Mouse (Mus musculus) cerebellum, postnatal 14 days (tissue): ENCODE measurements around the gene Ascl4.
A peak's percentile ranks its signal among the peaks of the same experiment; 100 is the strongest.

ENCODE experiments used
- DNase-seq, 2 experiments: peaks; one replicate each; pipeline ENCODE4 v3.0.0; 2021; ENCODE audit warnings: mixed read lengths in 2 of 2

Gene Ascl4

DNA sequence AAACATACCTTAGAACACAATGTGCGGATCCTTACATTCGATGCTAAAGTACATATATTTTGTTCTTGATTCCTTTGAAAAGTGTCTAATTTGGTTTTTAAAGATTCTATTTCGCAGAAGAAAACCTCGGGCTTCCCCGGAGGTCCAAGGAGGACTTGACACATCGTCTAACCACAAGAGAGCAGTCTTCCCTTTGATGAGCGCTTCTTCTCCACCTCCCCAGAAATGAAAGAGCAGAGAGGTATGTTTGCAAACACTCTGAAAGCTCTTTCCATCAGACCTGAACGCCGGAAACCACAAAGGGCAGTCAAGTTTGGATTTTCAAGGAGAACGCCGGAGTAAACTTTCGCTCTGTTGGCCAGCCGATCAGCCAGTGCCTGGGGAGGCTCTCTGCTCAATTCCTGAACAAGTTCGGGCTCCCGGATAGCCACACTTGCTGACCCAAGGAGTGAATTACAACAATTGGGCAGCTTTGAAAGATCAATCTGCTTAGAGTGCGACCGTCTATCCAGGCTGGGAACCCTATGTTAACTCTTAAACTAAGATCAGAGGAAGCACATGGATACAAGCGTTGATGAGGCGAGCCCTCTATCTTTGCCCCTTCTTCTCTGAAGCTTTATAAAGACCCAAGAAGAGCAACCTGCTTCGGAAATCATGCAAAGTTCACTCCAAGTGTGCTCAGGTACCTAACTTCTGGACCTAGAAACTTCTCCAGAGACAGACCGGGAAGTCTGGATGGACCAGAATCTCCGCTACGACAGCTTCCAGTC, at the start of gene Ascl4:
Gene Ascl4 (plus strand): TSS at position 6 of the 770 bp plus-strand sequence.
- peak; percentile 18 to 20 for DNase-seq

DNA sequence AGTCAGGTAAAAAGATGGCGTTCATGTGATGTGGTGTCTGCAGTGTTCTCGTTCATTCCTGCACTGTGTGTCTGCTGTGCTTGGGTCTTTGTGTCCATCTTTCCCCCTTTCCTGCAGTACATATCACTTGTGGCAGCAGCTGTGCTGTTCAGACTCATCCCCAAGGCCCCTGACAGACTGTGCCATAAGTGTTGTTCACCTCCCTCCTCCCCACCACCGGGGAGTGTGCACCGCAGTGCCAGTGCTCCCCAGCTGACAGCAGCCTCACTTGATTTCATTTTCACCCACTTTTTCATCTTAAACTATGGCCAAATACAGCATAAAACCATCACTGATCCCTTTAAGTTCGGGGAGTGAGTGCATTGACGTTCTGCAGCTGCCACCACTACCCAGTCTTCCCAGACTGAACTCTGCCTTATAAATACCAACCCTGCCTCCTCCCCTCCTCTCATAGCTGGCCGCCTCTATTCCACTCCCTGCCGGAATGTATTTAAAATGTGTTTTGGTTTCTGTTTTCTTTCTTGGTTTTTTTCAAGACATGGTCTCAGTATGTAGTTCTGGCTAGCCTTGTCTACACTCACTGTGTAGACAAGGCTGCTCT, 47.5 kb upstream of the Ascl4 start:
- DNase-seq, result no peak

DNA sequence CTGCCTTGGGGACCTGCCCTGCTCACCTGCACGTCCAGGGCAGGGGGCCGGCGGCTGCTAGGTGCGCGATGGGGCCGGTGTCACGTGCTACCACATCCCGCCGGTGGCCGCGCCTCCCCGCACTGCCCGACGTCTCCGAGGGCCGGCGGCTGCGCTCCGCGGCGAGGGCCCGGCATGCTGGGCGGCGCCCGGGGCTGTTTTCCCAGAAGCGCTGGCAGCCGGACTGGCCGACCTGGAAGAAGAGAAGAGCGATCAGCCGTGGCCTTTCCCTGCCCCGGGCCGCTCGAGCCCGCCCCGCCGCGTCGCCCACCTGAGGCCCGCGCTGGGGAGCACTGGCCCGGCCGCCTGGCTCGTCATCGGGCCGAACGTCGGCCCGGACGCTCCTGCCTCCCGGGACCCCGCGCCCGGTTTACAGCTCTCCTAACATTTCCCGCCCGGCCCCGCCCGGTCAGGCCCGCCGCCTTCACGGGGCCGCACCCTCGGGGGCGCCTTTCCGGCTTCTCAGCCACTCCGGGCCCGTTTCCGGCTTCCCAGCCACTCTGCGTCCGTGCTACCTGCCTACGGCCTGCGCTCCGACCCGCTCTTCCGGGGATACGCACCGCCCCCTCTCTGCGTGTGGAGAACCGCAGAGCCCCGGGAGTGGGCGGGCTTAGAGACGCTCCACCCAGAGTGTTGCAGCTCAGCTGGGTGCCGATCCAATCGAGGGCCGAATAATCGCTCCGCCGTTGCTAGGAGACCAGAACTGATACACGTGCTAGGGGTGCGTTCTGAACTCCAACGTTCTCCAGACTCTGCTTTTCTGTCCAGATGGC, 10.8 kb upstream of the Ascl4 start, which contains the start of gene Prdm4:
Gene Prdm4 (minus strand): TSS at position 645 of the 812 bp plus-strand sequence.
- peak; percentile 97 to 98 for DNase-seq

DNA sequence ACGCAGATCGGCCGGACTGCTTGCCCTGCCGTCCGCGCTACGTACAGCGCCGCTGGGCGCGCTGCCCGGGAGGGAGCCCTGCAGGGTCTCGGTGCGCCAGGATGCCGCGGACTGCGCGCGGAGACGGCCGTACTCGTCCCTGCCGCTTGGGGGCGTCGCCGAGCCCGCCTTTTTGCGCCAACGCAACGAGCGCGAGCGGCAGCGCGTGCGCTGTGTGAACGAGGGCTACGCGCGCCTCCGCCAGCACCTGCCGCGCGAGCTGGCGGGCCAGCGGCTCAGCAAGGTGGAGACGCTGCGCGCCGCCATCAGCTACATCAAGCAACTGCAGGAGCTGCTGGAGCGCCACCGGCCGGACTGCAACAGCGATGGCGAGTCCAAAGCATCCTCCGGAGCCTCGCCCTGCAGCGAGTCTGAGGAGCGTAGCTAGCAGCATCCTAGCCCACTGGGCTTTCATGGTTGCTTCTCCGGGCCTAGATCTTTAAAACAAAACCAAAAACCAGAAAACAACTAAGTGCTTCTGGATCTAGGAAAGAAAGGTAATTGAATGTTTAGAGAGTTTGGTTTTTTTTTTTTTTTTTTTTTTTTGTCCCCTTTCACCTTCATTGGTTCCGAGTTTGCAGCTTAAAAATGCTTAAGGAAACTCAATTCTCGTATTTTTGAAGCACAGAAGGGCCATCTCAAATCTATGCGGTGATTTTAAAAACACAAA, 1.2 kb downstream of the Ascl4 start:
- peak; percentile 89 to 91 for DNase-seq

DNA sequence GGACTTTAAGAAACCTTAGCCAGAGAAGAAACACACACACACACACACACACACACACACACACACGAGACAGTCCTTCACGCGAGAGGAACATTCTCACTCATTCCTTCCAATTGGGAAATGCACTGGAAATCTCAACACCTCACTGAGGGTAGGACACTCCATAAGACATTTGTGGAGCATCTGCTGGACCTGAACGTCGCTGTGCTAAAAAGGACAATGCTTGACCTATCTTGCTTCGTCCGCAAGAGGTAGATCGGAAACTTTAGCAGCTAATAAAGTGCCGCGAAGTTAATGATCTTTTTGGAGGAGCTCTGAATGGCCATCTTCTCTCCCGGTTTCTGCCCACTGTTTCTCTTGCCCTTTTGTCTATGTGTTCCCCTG, 1.7 kb downstream of the Ascl4 start:
- DNase-seq, result peak; percentile 37 to 43

DNA sequence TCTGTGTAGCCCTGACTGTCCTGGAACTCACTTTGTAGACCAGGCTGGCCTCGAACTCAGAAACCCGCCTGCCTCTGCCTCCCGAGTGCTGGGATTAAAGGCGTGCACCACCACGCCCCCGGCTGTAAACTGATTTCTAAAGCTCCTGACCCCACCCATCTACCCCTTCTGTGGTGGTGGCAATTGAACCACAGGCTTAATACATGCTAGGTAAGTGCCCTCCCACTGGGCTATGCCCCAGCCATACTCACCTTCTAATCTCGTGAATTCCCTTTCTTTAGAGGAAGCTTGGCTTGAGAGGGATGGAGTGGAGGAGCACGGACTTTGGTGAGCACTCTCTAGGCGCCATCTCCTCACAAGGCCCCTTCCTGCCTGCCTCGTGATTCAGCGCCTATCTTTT, 2.5 kb downstream of the Ascl4 start:
- no peak for DNase-seq

DNA sequence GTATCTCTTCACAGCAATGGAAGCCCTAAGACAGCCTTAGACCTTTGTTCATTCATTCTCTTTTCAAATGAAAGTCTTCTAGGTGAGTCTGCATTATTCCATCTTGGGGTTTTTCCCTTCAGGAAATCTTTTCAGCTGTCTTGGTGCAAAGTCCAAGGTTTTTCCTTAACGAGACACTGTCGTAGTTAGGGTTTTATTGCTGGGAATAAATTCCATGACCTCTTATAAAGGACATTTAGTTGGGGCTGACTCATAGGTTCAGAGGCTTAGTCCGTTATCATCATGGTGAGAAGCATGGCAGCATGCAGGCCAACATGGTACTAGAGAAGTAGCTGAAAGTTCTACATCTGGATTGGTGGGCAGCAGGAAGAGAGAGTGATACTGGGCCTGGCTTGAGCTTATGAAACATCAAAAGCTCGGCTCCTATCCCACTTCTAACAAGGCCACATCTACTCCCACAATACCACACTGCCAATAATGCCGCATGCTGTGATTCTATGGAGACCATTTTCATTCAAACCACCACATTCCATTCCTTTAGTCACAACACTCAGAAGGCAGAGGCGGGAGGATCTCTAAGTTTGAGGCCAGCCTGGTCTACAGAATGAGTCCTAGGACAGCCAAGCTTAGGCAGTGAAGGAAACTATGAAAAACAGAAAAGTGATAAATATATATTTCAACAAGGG, 8.9 kb downstream of the Ascl4 start:
- no peak for DNase-seq

DNA sequence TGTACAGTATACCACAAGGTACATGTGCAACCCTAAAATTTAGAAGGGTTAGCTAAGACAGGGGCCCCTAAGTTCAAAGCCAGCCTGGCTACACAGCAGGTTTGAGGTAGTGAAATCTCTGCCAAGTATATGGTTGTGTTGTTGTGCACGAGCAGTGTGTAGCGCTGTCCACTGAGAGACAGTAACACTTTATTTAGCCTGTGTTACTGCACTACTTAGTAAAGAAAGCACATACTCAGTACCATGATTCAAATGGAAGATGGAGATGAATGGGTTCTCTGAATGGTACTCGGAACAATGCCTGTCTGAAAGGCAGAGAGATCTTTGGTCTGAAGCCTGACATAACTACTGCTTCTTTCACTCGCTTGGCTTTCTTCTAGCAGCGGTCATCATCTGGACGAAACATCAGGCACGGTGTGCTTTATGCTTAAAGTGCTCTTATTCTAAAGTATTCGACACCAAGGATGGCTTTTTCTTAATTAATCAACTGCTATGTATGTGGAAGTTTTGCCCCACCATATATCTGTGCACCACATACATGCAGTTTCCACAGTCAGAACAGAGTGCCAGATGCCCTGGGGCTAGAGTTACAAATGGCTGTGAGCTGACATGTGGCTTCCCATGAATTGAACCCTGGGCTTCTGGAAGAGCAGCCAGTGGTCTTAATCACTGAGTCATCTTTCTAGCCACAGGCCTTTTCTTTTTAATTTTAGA, 21.2 kb downstream of the Ascl4 start:
- no peak for DNase-seq

DNA sequence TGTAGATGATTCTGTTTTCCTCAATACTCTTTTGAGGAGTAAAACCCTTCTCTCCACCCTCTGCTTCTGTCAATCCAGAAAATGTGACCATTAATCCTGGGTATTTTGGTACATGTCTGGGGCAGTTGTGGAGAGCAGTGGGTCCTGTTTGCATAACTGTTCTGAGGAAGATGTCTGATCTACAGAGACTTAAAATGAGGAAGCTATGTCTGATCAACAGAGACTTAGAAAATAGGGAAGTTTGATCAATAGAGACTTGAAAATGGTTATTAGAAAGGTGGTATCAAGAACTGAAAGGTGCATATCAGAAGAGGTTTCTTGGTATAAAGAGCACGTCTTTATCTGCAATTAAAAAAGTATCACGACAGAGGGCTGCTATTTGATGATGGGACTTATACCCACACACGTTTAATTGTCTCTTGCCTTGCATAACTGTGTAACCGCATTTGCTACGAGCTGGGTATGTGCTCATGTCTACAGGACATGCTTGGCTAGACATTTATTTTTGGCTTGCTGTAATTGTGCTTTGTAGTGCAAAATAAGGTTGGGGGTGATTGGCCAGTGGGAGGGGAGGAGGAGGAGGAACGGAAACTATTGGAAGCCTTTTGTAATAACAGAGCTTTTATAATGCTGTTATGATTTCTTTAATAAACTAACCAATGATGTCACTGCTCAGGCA, 24.4 kb downstream of the Ascl4 start:
- DNase-seq, result no peak

DNA sequence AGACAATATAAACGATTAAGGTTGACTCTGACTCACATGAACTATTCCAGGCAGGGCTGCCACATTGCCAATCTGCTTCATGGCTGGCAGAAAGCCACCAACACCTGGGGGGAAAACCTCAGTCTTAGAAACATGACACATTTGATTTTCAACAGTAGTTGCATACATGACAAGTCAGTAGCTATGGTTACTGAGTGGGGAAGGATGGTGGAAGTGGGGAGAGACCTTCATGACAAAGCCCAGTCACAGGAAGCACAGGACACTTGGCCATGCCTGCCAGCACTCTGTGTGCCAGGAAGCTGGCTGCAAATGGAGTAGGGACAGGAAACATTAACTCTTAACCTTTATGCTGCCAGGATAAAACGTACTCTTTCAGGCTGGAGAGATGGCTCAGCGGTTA, 25.9 kb downstream of the Ascl4 start:
- peak in 1 of 2 experiments; percentile 8 for DNase-seq

DNA sequence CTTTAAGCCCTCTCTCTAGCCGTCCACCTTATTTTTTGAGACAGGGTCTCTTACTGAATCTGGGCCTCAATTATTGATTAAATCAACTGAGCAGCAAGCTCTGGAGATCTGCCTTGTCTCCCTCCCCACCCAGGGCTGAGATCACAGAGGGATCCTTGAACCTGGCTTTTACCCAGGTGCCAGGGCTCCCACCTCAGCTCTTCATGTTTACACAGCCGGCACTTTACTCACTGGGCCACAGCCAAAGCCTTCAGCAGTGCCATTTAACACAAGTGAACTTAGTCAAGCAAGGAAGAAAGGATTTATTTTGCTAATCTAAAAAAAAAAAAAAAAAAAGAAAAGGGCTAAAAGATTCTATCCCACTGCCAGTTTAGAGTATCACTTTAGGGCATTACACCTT, 26.9 kb downstream of the Ascl4 start:
- no peak for DNase-seq

DNA sequence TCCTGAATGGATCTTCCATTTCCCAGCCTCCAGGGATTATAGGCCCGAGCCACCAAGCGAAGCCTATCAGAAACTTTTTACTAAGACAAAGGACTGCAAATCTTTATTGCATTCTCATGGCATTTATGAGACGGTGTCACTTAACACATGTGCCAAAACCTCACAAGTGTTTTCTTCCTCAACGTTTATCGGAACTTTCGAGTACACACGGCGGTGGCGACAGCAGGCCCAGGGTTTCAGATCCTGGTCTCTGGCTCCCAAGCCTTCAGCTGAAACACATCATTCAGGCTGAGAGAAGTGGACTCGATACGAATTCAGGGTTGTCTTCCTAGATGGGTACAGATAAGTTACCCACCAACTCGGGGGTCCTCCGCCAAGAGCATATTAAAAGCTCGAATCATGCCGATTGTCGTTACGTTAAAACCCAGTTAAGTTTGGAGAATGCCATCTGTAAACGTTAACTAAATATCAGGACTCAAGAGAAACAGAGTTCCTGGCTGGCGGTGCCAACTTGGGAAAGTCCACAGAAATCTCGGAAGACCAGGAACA, 29.5 kb downstream of the Ascl4 start:
- peak; percentile 12 to 13 for DNase-seq

DNA sequence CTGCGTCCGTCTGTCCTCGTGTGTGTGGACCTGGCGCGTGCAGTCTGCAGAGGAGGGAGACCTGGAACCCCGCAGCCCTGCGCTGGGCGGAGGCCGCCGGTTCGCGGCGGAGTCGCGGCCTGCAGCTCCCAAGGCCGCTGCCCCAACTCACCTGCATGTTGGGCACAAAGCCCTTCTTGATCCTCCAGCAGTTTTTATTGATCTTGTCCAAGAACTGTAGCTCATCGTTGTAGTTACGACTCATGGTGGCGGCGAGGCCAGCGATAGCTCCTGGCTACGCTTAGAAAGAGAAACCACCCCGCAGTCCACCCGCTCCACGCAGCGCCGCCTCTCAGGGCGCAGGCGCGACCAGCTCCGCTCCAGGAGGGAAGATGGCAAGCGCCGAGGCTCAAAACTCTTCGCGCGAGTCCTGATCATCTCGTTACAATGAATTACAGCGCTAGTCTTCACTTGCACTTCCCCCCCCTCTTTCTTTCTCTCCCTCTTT, 30.0 kb downstream of the Ascl4 start, which contains the start of gene Rtcb:
Gene Rtcb (minus strand): TSS at position 360 of the 487 bp plus-strand sequence.
- DNase-seq, result peak; percentile 99

DNA sequence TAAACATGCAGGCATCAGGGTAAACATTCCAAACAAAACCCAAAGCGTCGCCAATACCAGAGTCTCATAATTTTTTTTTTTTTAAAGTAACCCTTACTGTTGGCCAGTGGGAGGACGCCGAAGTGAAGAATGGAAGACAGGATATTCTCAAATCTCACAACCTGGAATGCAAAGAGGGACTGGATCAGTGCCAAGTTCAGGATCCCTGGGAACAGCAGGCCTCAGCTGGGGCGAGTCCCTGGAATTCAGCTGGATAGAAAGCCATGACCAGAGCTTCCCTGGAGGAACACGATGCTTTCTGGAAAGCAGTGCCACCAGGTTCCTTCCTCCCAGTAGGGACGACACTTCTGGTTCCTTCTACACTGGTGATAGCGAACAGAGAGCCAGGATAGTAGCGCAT, 35.4 kb downstream of the Ascl4 start:
- no peak for DNase-seq

DNA sequence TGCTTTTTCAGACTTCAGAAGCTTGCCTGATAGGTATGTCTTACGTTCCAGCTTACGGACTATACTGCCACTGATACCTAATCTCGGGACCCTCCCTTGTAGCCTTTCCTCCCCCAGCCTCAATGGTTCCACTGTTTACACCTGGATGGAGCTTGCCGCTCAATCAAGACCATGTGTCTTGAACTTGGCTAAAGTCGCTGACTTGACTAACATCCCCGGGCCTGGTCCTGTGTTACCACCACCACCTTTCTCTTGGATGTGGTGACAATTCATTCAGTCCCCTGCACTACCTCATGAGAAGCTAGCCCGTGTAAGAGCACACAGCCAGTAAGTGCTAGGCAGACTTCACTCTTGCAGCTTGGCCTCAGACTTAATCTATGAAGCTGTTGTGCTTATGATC, 36.8 kb downstream of the Ascl4 start:
- no peak for DNase-seq

DNA sequence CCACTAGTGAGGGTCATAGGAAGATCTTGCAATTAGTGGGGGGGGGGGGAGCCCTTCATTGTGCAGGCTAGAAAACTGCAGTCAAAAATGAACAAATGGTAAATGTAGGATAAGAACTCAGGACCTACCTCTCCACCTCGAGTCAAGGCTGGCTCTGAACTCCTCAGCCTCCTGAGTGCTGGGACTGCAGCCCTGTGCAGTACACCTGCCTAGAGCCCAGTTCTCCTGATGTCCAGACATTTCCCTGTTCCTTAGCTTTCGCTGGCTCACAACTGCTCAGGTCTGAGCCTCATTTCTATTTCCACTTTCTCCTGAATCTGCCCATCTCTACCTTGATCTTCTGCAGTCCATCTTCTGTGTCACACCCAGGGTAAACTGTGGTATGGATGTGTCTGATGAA, 39.0 kb downstream of the Ascl4 start:
- no peak for DNase-seq

DNA sequence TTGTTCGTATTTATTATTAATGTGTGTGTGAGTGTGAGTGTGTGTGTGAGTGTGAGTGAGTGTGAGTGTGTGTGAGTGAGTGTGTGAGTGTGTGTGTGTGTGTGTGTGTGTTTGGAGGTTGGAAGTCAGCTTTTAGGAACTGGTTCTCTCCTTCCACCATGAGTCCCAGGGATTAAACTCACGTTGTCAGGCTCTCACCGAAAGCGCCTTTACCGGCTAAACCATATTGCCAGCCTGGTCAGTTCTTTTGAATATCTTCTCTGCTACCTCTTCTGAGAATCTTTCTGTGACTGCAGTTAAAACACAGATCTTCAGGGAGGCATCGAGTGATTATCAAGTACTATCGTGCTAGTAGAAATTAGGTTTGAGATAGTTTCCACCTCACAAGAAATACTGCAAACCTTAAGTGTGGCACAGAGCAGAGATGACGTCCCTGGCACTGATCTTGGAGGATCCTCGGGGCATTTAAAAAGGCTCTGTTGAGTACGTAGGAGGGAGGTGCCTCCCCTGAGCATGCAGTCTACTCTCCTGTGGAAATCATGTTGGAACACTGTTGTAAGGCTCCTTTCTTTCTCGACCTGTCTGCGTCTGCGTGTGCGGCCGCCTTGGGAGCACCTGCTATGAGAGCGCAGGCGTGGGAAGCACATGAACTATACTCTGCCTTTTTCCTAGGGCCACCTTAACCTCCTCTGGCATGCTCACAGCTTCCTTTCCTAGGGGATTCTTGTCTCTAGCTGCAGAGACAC, 40.1 kb downstream of the Ascl4 start:
- no peak for DNase-seq

DNA sequence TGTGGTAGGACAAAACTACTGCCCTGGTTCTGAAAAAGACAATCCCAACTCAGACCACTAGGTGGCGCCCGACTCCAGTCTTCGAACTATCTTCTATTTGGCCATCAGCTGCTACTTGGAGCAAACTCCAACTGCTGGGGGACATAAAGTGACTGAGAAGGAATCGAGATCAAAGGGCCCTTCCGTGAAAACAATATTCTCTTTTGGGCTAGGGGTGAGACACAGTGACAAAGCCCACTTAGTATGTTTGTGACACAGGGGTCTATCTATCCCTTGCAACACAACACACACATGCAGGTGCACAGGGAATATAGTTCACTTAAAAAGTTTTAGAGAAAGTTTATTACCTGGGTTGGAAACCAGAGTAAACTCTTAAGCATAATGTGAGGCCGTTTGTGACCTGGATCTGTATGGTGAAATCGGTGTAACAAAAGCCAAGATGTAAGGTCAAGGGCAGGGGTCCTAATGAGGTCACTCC, 40.7 kb downstream of the Ascl4 start:
- peak; percentile 93 for DNase-seq

DNA sequence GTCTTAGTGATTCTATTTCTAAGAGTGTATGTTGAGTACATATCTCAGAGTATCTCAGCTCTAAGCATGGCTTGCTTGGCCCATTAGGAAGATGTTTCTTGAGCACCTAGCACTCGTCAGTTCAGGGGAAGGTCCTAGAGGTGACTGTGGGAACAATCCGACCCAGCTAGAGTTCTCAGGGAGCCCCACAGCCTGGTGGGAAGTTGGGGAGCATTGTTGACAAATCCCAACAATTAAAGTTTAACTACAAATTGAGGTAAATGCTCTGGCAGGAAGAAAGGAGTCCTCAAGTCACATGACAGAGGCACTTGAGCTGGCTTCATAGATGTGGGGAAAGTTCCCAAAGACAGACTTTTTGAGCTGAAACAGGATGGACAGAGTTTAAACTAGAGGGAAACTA, 41.2 kb downstream of the Ascl4 start:
- DNase-seq, result no peak
